Mouse (Mus musculus) erythroblast, embryonic 14.5 days (primary cell): ENCODE measurements at regions not wholly inside any gene's neighbourhood (a gene's known extent, or its start where the extent isn't known, plus 50 kb on each side); places are given as distances from the start of the nearest gene placed in this dataset.

ENCODE experiments used
- H3K27me3 ChIP-seq: 2 replicates; pipeline ENCODE4 v1.6.1; 2012; ENCODE audit warnings: inconsistent platforms; ENCODE audit not compliant: control insufficient read depth
- H3K36me3 ChIP-seq: 2 replicates; pipeline ENCODE4 v1.6.1; 2012; ENCODE audit warnings: mild to moderate bottlenecking, inconsistent platforms; ENCODE audit not compliant: control insufficient read depth
- H3K4me1 ChIP-seq: 2 replicates; pipeline ENCODE4 v1.6.1; 2012; ENCODE audit warnings: inconsistent platforms; ENCODE audit not compliant: control insufficient read depth
- H3K4me3 ChIP-seq: replicated peaks from 2 replicates; pipeline ENCODE3; 2012; ENCODE audit warnings: moderate library complexity, mild to moderate bottlenecking, inconsistent platforms
- H3K9me3 ChIP-seq: 2 replicates; pipeline ENCODE4 v1.6.1; 2012; ENCODE audit warnings: low read length, inconsistent platforms, mixed read lengths; ENCODE audit not compliant: control insufficient read depth
- GATA1 ChIP-seq: IDR thresholded peaks from 2 replicates; pipeline ENCODE4 v1.6.1; 2012; ENCODE audit warnings: low read length, inconsistent platforms, mixed read lengths
- TAL1 ChIP-seq: IDR thresholded peaks from 3 replicates; pipeline ENCODE4 v1.6.1; 2012; ENCODE audit warnings: low read length, inconsistent platforms, mixed read lengths

- no peak for TF ChIP-seq GATA1
- TF ChIP-seq TAL1 = no peak
- Histone ChIP-seq H3K9me3 (no peaks in the 10 kb centered on the region), H3K27me3 (no peaks in the 10 kb centered on the region)
Observed at GRCm38 (mm10) chr10:66885575-66885974, 210.3 kb upstream of the Jmjd1c start.

DNA sequence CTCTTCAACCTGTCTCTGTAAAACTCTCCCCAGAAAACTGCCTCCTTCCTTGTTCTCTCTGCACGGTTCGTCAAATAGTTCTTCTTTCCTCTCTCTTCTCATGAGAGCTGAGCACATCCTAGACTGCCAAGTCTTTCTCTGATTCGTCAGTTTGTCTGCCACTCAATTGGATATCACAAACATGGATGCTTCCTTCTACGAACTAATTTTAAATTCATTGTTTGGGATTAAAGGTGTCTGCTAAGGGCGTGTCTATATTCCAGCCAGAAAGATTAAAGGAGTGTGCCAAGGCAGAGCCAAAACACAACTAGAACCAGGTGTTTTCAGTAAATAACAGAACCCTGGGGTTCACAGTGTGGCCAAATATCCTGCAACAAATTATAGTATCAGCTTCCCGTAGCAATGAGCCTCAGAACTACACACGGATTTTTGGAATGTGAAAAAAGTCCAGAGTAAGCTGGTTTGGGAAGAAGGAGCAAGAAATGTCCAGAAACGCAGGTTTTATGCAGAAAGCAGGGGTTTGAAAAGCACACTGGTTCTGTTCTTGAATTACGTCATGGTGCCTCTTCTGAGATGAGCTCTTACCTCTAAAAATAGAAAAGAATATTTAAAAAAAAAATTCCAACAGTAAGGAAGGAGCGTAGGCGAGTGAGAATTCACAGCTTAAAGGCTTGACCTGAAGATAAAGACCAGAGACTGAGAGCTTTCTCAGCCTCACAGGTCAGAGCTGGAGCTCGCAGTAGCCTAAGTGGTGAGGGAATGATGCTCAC lies 206.0 kb upstream of the Jmjd1c start:
- no peaks in the 10 kb centered on the region for H3K4me1 ChIP-seq
- H3K27me3 ChIP-seq = no peaks in the 10 kb centered on the region
- no peaks in the 10 kb centered on the region for H3K36me3 ChIP-seq
- H3K9me3 ChIP-seq = no peaks in the 10 kb centered on the region; the same call in 1 of the 2 replicates
- TF ChIP-seq GATA1 (no peak), TAL1 (no peak)
- H3K4me3 ChIP-seq = no peak overlapping the region

More at GRCm38 (mm10) chr10:66885575-66885974, 210.3 kb upstream of the Jmjd1c start:
- H3K4me3 ChIP-seq = no peak overlapping the region
- H3K36me3 ChIP-seq = no peaks in the 10 kb centered on the region
- H3K4me1 ChIP-seq = no peaks in the 10 kb centered on the region

- no peaks in the 10 kb centered on the region; the same call in 1 of the 2 replicates for H3K9me3 ChIP-seq
- no peaks in the 10 kb centered on the region for H3K36me3 ChIP-seq
- TF ChIP-seq TAL1 = no peak
- no peak for TF ChIP-seq GATA1
- no peaks in the 10 kb centered on the region for H3K4me1 ChIP-seq
- no peaks in the 10 kb centered on the region for H3K27me3 ChIP-seq
- H3K4me3 ChIP-seq = no peak overlapping the region
Observed at GRCm38 (mm10) chr10:66891811-66892210, 204.1 kb upstream of the Jmjd1c start.

- H3K4me1 ChIP-seq = no peaks in the 10 kb centered on the region
- H3K36me3 ChIP-seq = no peaks in the 10 kb centered on the region
- H3K27me3 ChIP-seq = no peaks in the 10 kb centered on the region
- no peaks in the 10 kb centered on the region; the same call in 1 of the 2 replicates for H3K9me3 ChIP-seq
- TF ChIP-seq TAL1 (no peak), GATA1 (no peak)
- no peak overlapping the region for H3K4me3 ChIP-seq
Observed at GRCm38 (mm10) chr10:66893836-66894235, 202.1 kb upstream of the Jmjd1c start.

DNA sequence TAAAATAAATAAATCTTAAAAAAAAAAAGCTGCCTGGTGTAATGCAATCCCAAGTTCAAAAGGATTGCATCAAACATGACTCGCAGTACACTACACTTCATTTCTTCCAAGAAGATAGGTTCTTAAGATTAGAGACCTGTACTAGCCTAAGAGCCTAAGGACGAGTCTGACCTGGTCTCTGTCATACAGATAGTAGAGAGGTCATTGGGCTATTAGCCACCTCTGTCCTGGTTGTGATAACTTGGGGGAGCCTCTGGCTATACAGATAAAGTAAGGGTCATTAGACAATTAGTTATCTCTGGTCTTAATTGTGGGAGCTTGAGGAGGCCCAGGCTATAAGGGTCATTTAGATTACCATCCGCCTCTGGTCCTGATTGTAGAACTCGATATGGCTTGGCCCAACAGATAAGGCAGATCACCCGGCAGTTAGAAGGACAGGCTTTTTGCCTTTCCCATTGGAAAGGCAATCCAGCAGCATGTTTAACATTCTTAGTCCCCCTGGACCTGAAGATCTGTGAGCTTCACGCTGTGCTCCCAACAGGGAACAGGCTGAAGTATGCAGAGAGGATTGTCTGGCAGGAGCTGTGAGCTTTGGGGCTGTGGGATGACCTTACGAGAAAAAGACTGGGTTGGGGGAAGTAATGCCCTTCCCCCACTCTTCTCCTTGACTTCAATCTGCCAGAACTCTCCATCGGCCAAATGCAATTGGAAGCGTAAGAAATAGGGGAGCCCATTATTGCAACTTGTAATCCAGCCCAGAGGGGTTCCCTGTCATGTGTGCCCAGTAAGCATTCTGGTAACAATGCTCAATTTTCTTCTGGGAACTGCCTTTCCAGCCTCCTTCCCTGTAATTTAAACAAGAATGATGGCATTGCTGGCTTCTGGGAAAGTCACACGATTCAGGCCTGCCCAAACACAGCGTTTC lies 199.0 kb upstream of the Jmjd1c start:
- Histone ChIP-seq H3K4me3 (no peak overlapping the region), H3K9me3 (no peaks in the 10 kb centered on the region), H3K27me3 (no peaks in the 10 kb centered on the region; the same call in 1 of the 2 replicates), H3K4me1 (peaks cover 2% of the 10 kb centered on the region; the same call in 1 of the 2 replicates), H3K36me3 (no peaks in the 10 kb centered on the region)
- TF ChIP-seq TAL1 = no peak
- TF ChIP-seq GATA1 = no peak

GRCm38 (mm10) chr10:66899724-66900123 lies 196.2 kb upstream of the Jmjd1c start:
- Histone ChIP-seq H3K27me3 (no peaks in the 10 kb centered on the region; the same call in 1 of the 2 replicates), H3K4me3 (no peak overlapping the region), H3K4me1 (peaks cover 2% of the 10 kb centered on the region; the same call in 1 of the 2 replicates), H3K36me3 (no peaks in the 10 kb centered on the region), H3K9me3 (no peaks in the 10 kb centered on the region)
- TF ChIP-seq TAL1 (no peak), GATA1 (no peak)

DNA sequence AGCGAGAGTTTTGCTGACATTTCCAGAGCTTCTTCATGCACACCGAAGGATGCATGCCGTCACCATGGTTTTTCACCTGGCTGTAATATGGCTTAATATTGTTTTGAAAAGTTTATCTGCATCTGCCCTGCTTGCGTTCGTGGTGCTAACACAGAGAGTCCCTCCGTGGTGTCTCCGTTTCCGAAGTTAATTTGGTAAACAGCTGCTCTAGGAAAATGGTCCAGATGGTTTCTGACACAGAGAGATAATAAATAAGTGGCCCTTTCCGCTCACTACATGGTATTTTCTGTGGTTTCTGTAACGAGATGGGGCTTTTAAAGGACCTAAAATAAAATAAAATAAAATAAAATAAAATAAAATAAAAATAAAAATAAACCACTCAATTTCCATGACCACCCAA lies 195.1 kb upstream of the Jmjd1c start:
- Histone ChIP-seq H3K36me3 (no peaks in the 10 kb centered on the region), H3K4me1 (peaks cover 2% of the 10 kb centered on the region; the same call in 1 of the 2 replicates), H3K9me3 (no peaks in the 10 kb centered on the region), H3K4me3 (no peak overlapping the region), H3K27me3 (no peaks in the 10 kb centered on the region; the same call in 1 of the 2 replicates)
- TF ChIP-seq GATA1 (no peak), TAL1 (no peak)

DNA sequence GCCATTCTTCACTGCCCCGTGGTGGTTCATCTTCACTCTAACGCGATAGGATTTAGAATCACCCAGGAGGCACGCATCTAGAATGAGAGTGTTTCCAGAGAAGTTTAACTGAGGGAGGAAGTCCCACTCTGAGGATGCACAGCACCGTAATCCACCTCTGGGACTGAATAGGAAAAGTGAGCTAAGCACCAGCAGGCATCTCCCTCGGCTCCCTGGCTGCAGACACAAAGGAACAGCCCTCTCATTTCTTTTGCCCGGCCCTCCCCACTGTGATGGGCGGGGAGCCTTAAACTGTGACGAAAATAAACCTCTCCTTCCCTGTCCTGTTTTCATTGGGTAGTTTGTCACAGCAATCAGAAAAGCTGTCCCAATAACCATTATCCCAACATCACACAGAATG lies 194.1 kb upstream of the Jmjd1c start:
- Histone ChIP-seq H3K36me3 (no peaks in the 10 kb centered on the region), H3K9me3 (no peaks in the 10 kb centered on the region), H3K4me1 (peaks cover 2% of the 10 kb centered on the region; the same call in 1 of the 2 replicates), H3K27me3 (no peaks in the 10 kb centered on the region; the same call in 1 of the 2 replicates), H3K4me3 (no peak overlapping the region)
- TF ChIP-seq GATA1 (no peak), TAL1 (no peak)
